27 mouse cellular contexts compared by ENCODE assay signal in the genomic region with DNA sequence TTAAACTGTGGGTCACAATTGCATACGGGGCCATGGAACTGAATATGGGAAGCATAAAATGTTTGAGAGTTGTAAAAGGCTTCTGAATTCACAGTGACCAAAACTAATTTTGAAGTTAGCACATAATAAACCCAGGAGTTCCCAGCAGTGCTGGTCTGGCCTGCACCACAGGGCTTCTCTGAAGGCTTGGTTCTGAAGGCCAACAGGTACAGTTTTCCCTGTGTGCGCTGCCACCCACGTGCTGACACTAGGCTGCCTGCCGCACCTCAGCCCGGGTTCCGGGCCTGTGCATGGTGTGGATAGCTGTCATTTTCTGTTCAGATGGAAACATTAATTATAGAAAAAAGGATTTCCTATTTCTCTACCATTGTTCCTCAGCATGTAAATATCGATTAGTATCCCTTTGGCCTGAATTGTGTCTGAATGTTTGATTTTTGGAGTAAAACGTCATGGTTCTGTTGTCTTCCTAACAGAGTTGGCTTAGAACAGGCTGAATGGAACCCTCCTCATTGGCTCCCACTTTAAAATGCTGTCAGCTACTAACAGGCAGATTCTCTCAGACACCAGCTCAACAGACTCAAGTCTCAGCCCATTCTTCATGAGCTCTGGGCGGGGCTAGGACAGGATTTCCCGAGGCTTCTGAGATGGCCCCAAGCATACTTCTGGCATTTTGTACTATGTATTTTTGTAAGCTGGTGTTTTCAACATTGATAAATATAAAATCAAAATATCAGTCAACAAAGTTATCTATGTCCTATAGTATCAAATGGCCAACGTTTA.
DNase-seq lines count a peak whose midpoint lies in the region; ATAC-seq and TF ChIP-seq lines count a peak whose summit lies in the region.
"Had no signal": no experiment of that assay in that cellular context is flagged by ENCODE, and none has a peak within 500 bp of the region (broad histone marks: within the 10 kb centered on the region; RNA-seq: fewer than 3 reads in every experiment).

No protein-coding gene starts in this region.

- H3K36me3 ChIP-seq in kidney, adult 2 months (ENCODE audit: control insufficient read depth, insufficient read depth, low read length), result no peaks in the 10 kb centered on the region
- H3K36me3 ChIP-seq in embryonic facial prominence, embryonic 13.5 days, result no peaks in the 10 kb centered on the region
- no peaks in the 10 kb centered on the region for H3K36me3 ChIP-seq in kidney, postnatal 0 days (ENCODE audit: insufficient read depth, low read length)
- no peaks in the 10 kb centered on the region for H3K36me3 ChIP-seq in lung, postnatal 0 days (ENCODE audit: insufficient read depth, low read length)
- H3K36me3 ChIP-seq in forebrain, embryonic 15.5 days, result no peaks in the 10 kb centered on the region
- H3K36me3 ChIP-seq: embryonic facial prominence, embryonic 15.5 days; G1E; heart, embryonic 12.5 days; hindbrain, embryonic 12.5 days; limb, embryonic 15.5 days; stomach, embryonic 15.5 days had no signal

- TF ChIP-seq EP300 in lung, postnatal 0 days (IDR thresholded peaks at IDR 0.05), result no peak

- no peak overlapping the region for H3K9ac ChIP-seq in embryonic facial prominence, embryonic 13.5 days
- H3K9ac ChIP-seq in kidney, postnatal 0 days (ENCODE audit: low read depth, low read length), result no peak overlapping the region
- H3K9ac ChIP-seq in lung, postnatal 0 days (replicated peaks; ENCODE audit: low read depth), result no peak overlapping the region
- H3K9ac ChIP-seq in forebrain, embryonic 15.5 days (replicated peaks), result no peak overlapping the region
- H3K9ac ChIP-seq: embryonic facial prominence, embryonic 15.5 days; heart, embryonic 12.5 days; hindbrain, embryonic 12.5 days; limb, embryonic 15.5 days; liver, embryonic 14.5 days; stomach, embryonic 15.5 days had no signal

- ATAC-seq in embryonic facial prominence, embryonic 13.5 days (ENCODE audit: insufficient number of reproducible peaks, insufficient read depth, low FRiP score, low TSS enrichment, low read depth), result no peak
- no peak for ATAC-seq in kidney, postnatal 0 days (replicated peaks; ENCODE audit: low FRiP score, low read depth)
- peak; percentile 62 for ATAC-seq in lung, postnatal 0 days
- ATAC-seq in forebrain, embryonic 15.5 days (replicated peaks), result no peak
- ATAC-seq in megakaryocyte progenitor cell, adult 5-6 weeks (replicated peaks; ENCODE audit: poor library complexity), result no peak
- ATAC-seq: forebrain, embryonic 14.5 days; Patski had no signal

- no peaks in the 10 kb centered on the region for H3K27me3 ChIP-seq in kidney, adult 2 months (replicated peaks; ENCODE audit: control insufficient read depth, insufficient read depth, low read length)
- H3K27me3 ChIP-seq in embryonic facial prominence, embryonic 13.5 days, result no peaks in the 10 kb centered on the region
- no peaks in the 10 kb centered on the region for H3K27me3 ChIP-seq in kidney, postnatal 0 days (ENCODE audit: insufficient read depth, low read length)
- H3K27me3 ChIP-seq in lung, postnatal 0 days (replicated peaks; ENCODE audit: insufficient read depth, low read length), result no peaks in the 10 kb centered on the region
- no peaks in the 10 kb centered on the region for H3K27me3 ChIP-seq in forebrain, embryonic 15.5 days
- H3K27me3 ChIP-seq: CH12.LX; embryonic facial prominence, embryonic 15.5 days; heart, embryonic 12.5 days; hindbrain, embryonic 12.5 days; limb, embryonic 15.5 days; Patski; stomach, embryonic 15.5 days had no signal

- peak; percentile 43 for DNase-seq in kidney, adult 2 months
- DNase-seq in kidney, postnatal 4 days, result no peak
- DNase-seq in kidney, postnatal 0 days (ENCODE audit: low spot score), result no peak
- DNase-seq in lung, postnatal 0 days (ENCODE audit: low spot score), result peak; percentile 61
- DNase-seq in ovary, postnatal 14 days (ENCODE audit: low spot score), result no peak
- DNase-seq: adrenal gland, adult 8-10 months; B cell, adult 2 months; cerebellum, adult 2 months; cerebellum, postnatal 25 days; heart, postnatal 14 days; layer of hippocampus, adult 9-11 months; right cerebral cortex, adult 18-20 months; right cerebral cortex, postnatal 4 days had no signal

- no peak overlapping the region for H3K4me3 ChIP-seq in kidney, adult 2 months (ENCODE audit: insufficient read depth, low read depth, low read length)
- no peak overlapping the region for H3K4me3 ChIP-seq in embryonic facial prominence, embryonic 13.5 days
- H3K4me3 ChIP-seq in kidney, postnatal 0 days (replicated peaks; ENCODE audit: low read depth, low read length), result no peak overlapping the region
- no peak overlapping the region for H3K4me3 ChIP-seq in lung, postnatal 0 days (ENCODE audit: low read depth, low read length)
- no peak overlapping the region for H3K4me3 ChIP-seq in forebrain, embryonic 15.5 days
- H3K4me3 ChIP-seq: embryonic facial prominence, embryonic 15.5 days; heart, embryonic 12.5 days; hindbrain, embryonic 12.5 days; limb, embryonic 15.5 days; stomach, embryonic 15.5 days had no signal

- no peak for TF ChIP-seq CTCF in kidney, adult 2 months (conservative IDR thresholded peaks at IDR 0.05; ENCODE audit: insufficient read depth, insufficient read length, low read depth, low read length)
- no peak for TF ChIP-seq CTCF in kidney, postnatal 0 days (IDR thresholded peaks at IDR 0.05; ENCODE audit: low read depth)
- TF ChIP-seq CTCF in lung, postnatal 0 days (IDR thresholded peaks at IDR 0.05), result no peak

- H3K4me2 ChIP-seq in embryonic facial prominence, embryonic 13.5 days, result no peak overlapping the region
- no peak overlapping the region for H3K4me2 ChIP-seq in kidney, postnatal 0 days (ENCODE audit: low read length)
- H3K4me2 ChIP-seq in lung, postnatal 0 days (replicated peaks; ENCODE audit: low read depth, low read length), result no peak overlapping the region
- no peak overlapping the region for H3K4me2 ChIP-seq in forebrain, embryonic 15.5 days (replicated peaks)
- H3K4me2 ChIP-seq: embryonic facial prominence, embryonic 15.5 days; heart, embryonic 12.5 days; hindbrain, embryonic 12.5 days; limb, embryonic 15.5 days; midbrain, embryonic 11.5 days; stomach, embryonic 15.5 days had no signal

- H3K27ac ChIP-seq in kidney, adult 2 months (ENCODE audit: insufficient read depth, low read depth, low read length), result 0 out of 2 replicates have a peak overlapping the region, but pooled peaks have one; percentile 11
- H3K27ac ChIP-seq in embryonic facial prominence, embryonic 13.5 days, result 0 out of 2 replicates have a peak overlapping the region, but pooled peaks have one; percentile 39
- H3K27ac ChIP-seq in kidney, postnatal 0 days, result peak overlapping the region; percentile 74
- H3K27ac ChIP-seq in lung, postnatal 0 days (ENCODE audit: low read length), result no peak overlapping the region
- no peak overlapping the region for H3K27ac ChIP-seq in forebrain, embryonic 15.5 days (replicated peaks)
- H3K27ac ChIP-seq: embryonic facial prominence, embryonic 15.5 days; hindbrain, embryonic 12.5 days; limb, embryonic 15.5 days; liver, embryonic 14.5 days; stomach, embryonic 15.5 days had no signal

- no peaks in the 10 kb centered on the region; the same call in 1 of the 2 replicates for H3K4me1 ChIP-seq in kidney, adult 2 months (ENCODE audit: control insufficient read depth, insufficient read depth, low read length)
- H3K4me1 ChIP-seq in embryonic facial prominence, embryonic 13.5 days, result peaks cover 8% of the 10 kb centered on the region
- H3K4me1 ChIP-seq in kidney, postnatal 0 days (replicated peaks; ENCODE audit: insufficient read depth, low read length), result no peaks in the 10 kb centered on the region
- H3K4me1 ChIP-seq in lung, postnatal 0 days (ENCODE audit: insufficient read depth, low read depth, low read length), result no peaks in the 10 kb centered on the region
- H3K4me1 ChIP-seq in forebrain, embryonic 15.5 days, result no peaks in the 10 kb centered on the region
- H3K4me1 ChIP-seq: embryonic facial prominence, embryonic 15.5 days; heart, embryonic 12.5 days; stomach, embryonic 15.5 days had no signal

- no peaks in the 10 kb centered on the region for H3K9me3 ChIP-seq in embryonic facial prominence, embryonic 13.5 days
- no peaks in the 10 kb centered on the region for H3K9me3 ChIP-seq in kidney, postnatal 0 days (replicated peaks; ENCODE audit: low read length)
- H3K9me3 ChIP-seq in lung, postnatal 0 days (ENCODE audit: low read length), result no peaks in the 10 kb centered on the region
- H3K9me3 ChIP-seq in forebrain, embryonic 15.5 days, result no peaks in the 10 kb centered on the region
- H3K9me3 ChIP-seq: embryonic facial prominence, embryonic 15.5 days; G1E; heart, embryonic 12.5 days; hindbrain, embryonic 12.5 days; limb, embryonic 15.5 days; stomach, embryonic 15.5 days had no signal

- WGBS in kidney, adult 2 months, result 73% methylated on average over 11 of the region's 11 CpGs
- 75% methylated on average over 11 of the region's 11 CpGs for WGBS in embryonic facial prominence, embryonic 13.5 days
- 81% methylated on average over 11 of the region's 11 CpGs for WGBS in kidney, postnatal 0 days
- WGBS in lung, postnatal 0 days, result 65% methylated on average over 11 of the region's 11 CpGs
- 85% methylated on average over 11 of the region's 11 CpGs for WGBS in forebrain, embryonic 15.5 days

- TF ChIP-seq POLR2A in kidney, adult 2 months (IDR thresholded peaks at IDR 0.05; ENCODE audit: low read depth, low read length), result no peak

Comparison
In these comparisons a context has a peak if more than half of its experiments do, and no peak if none do; other contexts are left out.
1. DNase-seq: peak in kidney, adult 2 months (single experiment) and lung, postnatal 0 days (single experiment); none in kidney, postnatal 4 days (0 of 2), kidney, postnatal 0 days (single experiment) and ovary, postnatal 14 days (single experiment).
2. H3K27ac ChIP-seq: peak in kidney, adult 2 months (single experiment), embryonic facial prominence, embryonic 13.5 days (single experiment) and kidney, postnatal 0 days (single experiment); none in lung, postnatal 0 days (single experiment) and forebrain, embryonic 15.5 days (single experiment).